Mouse (Mus musculus) retina, adult 2 months (tissue): Measurements from ENCODE around the gene Mup18.
"Not testable (repeated sequence)": the region's sequence is repeated elsewhere in the genome, so short reads cannot be mapped to it uniquely, and the experiment has no call there.

Experiments used
- DNase-seq: peaks from one replicate; pipeline ENCODE4 v3.0.0-alpha.2; 2012; ENCODE audit warnings: low read depth, low spot score

The Mup18 gene

DNA sequence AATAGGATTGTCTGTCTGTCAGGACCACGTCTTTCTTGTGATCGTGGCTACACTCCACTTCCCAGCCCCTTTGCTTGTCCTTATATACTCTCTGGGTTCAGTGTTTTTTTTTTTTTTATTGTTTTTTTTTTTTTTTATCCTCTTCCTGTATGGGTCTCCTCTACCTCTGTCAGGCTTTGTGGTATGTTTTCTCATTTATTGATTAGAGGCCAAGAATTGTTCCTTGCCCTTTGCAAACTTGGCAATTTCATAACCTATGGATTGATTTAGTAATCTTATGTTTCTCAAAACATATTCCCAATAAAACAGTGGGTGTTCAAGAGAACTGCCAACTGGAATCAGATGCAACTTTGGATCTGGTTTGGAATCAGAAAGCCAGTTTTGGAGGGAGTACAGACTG, at the start of gene Mup18:
Gene Mup18 (minus strand): TSS at position 101 of the 400 bp plus-strand sequence.
- DNase-seq, result not testable (repeated sequence)

DNA sequence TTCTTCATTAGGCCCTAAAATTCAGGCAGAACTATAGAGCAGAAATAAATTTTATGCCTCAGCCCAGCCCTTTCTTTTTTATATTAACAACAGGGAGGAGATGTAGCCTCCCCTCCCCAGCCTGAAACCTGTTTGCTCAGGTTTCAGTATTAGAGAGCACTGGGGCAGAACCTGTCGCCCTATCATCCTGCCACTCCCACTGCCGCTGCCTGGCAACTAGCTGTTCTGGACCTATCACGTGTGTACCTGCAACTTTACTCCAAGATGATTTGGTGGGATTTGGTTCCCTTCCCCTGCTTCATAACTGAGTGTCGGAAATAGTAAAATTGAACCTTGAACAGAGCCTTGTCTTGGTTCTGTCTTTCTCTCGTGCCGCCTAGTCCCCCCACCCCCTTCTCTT, 40.4 kb upstream of the Mup18 start:
- not testable (repeated sequence) for DNase-seq
